Mouse (Mus musculus): ENCODE measurements around the gene Lgals3bp.

The Lgals3bp gene

DNA sequence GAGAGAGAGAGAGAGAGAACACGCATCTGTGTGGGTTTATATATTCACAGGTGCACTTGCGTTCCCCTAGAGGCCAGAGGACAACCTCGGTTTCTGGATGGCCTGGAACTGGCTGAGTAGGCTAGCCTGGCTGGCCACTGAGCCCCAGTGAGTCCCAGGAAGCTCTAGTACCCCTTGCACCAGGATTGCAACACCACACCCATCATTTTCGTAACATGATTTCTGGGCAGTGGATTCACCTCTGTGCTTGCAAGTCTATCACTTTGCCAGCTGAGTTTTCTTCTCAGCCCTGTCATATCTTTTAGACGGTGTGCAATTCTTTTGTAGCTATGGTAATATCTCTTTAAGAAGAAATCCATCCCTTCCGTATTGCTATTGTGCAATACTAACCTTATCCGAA lies 18.4 kb upstream of the Lgals3bp start:
- DNase-seq, result no peak

- peak; percentile 99 for DNase-seq
These were observed 17.1 kb upstream of the Lgals3bp start, which contains the start of gene Cant1 for GRCm38 (mm10) chr11:118418834-118419504. Gene Cant1, minus strand, starts transcription at chr11:118419086.

- DNase-seq, result no peak
These were observed 16.5 kb upstream of the Lgals3bp start for GRCm38 (mm10) chr11:118418442-118418833.

- DNase-seq, result peak; percentile 46
These were observed 15.6 kb upstream of the Lgals3bp start for GRCm38 (mm10) chr11:118417496-118417895.

- DNase-seq, result no peak
These were observed 14.2 kb upstream of the Lgals3bp start for GRCm38 (mm10) chr11:118416046-118416445.

DNA sequence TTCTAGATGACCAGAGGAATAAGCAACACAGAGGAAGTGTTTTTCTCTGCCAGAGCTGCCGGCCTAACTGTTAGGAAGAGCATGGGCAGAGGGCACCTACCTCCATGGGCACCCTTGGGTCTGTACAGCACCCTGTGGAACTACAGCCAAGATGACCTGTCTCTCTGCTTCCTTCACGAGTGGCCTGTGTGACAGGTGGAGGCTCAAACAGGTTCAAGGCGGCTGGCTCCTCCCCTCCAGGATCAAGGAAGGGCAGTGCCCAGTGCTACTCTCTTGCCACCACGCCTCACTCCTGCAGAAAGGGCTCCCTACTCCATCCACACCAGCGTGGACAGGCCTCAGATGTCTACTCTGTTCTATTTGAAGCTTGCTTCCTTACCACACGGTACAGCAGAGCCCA lies 13.7 kb upstream of the Lgals3bp start:
- DNase-seq, result no peak

GRCm38 (mm10) chr11:118414270-118414669 lies 12.4 kb upstream of the Lgals3bp start:
- DNase-seq, result no peak

GRCm38 (mm10) chr11:118413055-118413454 lies 11.2 kb upstream of the Lgals3bp start:
- peak; percentile 65 for DNase-seq

DNA sequence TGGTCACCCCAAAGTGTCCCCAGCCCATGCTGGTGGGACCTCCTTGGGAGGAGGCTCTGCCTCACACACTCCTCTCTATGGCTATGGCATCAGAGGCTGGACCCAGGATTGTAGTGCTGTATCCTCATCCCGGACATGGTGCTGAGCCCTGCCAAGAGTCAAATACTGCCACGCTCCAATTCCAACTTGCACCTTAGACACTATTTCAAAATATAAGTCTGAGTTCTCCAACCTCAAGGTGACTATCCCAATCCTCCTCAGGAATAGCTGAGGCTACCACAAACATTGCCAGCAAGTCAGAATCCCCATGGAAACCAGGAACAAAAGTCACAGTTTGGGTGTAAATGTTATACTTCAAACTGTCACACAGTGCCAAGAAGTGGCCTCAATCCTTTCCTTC lies 10.7 kb upstream of the Lgals3bp start:
- no peak for DNase-seq

DNA sequence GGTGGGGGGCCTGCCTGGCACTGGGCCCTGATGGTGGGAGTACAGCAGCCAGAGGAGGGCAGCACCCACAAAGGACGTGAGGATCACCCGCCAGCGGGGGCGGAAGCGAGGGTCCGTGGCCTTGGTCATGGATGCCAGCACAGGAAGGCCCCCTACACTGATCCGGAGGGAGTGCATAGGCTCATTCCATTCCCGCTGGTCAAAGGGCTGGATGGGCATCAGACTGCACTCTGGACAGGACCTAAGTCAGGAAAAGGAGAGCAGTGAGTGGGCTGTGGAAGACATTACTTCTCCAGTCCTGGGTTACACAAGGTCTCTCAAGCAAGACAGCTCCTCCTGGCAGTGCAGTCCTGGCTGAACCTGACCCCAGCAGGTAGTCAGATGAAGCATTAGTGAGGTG lies 9.4 kb upstream of the Lgals3bp start:
- no peak for DNase-seq

DNA sequence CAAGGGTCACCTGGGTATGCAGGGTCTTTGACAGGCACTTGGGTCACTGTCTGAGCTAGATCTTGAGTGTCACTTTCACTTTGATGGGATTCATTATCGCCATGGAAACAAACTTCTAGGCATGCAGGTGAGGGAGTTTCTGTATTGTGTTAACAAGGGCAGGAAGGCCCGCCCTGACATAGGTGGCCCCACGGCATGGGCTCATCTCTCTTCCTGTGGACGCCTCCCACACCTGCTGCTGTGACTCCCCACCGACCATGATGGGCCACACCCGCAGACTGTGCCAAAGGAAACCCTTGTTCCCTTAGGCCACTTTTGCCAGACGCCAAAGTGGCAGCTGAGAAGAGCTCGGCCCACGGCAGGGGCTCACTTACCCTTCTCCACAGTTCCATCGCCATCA lies 8.6 kb upstream of the Lgals3bp start:
- DNase-seq, result no peak

DNA sequence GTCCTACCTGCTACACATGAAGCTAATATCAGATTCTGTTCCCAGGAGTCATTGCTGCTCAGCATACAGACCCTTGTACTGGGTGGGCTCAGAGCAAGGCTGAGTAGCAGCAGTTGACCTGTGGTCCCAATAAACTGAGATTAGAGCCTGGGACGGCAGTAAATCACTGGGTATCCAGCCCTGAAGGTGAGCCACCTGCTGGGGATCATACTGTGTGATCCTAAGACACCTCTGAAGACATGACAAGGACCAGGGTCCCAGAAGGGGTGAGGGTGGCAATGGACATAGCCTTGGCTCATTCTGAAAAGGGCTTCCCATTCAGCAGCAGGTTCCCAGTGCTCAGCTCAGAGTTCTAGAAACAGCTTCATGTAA lies 8.2 kb upstream of the Lgals3bp start:
- DNase-seq, result no peak

DNA sequence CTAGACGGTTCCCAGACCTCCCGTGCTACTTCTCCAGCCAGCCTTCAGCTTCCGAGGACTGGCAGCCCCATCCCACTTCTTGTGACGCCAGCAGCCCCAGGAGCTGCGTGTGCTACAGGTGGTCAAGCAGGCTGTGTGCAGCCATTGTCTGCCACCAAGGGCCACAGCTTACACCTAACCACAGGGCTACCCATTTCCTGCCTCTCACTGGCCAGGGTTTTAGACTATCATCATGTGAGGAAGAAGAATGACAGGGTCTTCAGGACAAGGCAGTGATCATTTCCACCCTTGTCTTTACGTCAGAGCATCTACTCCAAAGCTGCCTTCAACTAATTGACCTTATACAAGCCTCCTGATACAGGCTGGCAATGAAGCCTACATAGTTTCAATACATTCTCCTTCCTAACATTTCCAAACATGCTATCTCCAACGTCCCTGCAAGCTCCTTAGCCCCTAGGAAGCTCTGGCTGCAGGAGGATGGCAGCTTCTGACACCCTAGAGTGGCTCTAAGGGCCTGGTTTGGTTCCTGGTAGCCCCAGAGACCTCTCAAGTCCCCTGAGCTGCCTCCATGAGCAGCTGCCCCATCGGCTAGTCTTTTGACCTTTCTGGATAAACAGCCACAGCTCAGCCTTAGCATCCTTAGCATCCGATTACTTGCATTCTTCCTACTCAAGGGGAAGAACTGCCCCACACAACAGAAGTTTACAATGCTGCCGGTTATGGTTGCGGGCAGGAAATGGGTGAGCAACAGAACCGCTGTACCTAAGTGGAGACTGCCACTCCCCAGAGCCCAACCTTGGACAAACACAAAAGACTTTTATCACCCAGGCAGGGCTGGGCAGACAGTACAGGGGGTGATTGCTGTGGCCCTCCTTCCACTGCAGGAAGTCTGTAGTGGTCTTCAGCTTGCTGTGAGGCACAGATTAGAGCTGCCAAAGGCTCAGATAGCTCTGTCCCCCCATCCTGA lies 7.5 kb upstream of the Lgals3bp start:
- no peak for DNase-seq

DNA sequence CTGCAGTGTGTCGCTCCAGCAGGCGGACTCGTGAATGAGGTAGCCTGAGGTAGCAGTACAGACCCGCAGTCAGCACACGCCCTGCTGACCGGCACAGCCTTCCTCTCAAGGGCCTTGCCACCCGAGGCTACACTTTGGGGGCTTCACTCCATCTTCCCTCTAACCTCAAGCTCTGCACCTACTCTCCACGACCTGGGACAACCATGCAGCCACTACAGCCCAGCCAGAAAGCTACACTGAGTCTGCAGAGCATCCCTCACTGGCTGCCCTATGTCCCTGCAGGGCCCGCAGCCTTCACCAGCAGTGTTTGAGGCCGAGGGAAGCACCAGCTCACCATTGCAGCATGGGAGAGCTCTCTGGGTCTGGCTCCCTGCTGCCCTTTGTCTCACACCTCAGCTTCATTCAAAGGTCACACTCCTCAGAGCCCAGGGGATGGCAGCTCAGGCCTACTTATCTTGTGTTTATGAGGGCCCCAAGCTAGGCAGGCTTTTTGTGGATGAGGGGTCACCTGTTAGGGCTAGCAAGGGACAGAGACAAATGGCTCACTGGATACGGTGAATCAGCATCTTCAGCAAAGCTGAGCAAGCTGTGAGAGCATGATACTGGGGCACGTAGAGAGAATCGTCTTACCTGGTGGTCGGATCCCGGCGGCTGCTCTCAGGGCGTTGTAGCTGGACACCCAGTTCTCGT lies 6.3 kb upstream of the Lgals3bp start:
- no peak for DNase-seq

- DNase-seq, result no peak
These were observed 5.5 kb upstream of the Lgals3bp start for GRCm38 (mm10) chr11:118407318-118407910.

- DNase-seq, result peak; percentile 7
These were observed 4.6 kb upstream of the Lgals3bp start for GRCm38 (mm10) chr11:118406521-118406920.

GRCm38 (mm10) chr11:118405311-118405710 lies 3.4 kb upstream of the Lgals3bp start:
- DNase-seq, result peak; percentile 12

GRCm38 (mm10) chr11:118403951-118404899 lies 2.3 kb upstream of the Lgals3bp start:
- DNase-seq, result no peak

DNA sequence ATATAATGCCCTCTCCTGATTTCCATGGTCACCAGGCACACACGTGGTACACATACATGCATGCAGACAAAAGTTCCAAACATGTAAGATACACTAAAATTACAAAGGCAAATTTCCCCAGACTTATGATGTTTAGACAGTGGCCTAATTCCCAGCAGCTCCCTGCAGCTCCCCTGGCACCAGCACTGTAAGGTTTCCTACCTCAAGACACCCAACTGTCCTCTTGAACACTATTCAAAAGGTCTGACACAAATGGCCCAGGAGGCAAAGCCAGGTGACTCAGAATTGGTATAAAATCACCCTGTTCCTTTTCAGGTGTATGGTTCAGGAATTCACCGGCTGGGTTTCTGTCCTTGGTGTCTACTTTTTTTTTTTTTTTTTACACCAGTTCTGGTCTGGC lies 1.3 kb upstream of the Lgals3bp start:
- peak; percentile 48 for DNase-seq

DNA sequence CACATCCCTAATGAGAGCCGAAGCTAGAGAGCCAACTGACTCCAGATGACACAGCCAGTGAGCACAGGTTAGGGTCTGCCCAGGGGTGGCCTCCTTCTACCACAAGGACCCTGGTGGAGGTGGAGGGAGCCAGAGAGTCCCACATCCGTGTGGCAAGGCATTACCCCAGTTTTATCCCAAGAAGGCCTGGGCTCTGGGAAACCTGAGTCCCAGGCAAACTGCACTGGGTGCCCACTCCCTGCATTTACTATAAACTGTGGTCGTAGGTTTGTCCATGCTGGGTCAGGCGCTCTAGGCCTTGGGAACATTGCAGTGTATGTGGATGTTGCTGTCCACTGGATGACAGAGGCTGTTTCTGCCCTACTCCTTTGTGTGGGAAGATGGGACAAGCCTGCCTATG lies 697 bp downstream of the Lgals3bp start:
- peak; percentile 24 for DNase-seq

GRCm38 (mm10) chr11:118400566-118400936 lies 1.3 kb downstream of the Lgals3bp start:
- peak; percentile 29 for DNase-seq
